Mouse (Mus musculus) lung, adult 2 months (tissue): Measurements from ENCODE around the gene Med27.

ENCODE experiments used
- CTCF ChIP-seq: fragments of 200-500 bp; IDR thresholded peaks from 2 replicates; pipeline ENCODE4 v1.5.1; 2011; ENCODE audit warnings: mild to moderate bottlenecking, low read length, control low read depth; ENCODE audit not compliant: insufficient read depth
- POLR2A ChIP-seq: fragments of 200-500 bp; IDR thresholded peaks from 2 replicates; pipeline ENCODE4 v1.6.1; 2011; ENCODE audit warnings: low read depth, mild to moderate bottlenecking, control low read depth, low read length, borderline replicate concordance; ENCODE audit errors: extremely low read depth

DNA sequence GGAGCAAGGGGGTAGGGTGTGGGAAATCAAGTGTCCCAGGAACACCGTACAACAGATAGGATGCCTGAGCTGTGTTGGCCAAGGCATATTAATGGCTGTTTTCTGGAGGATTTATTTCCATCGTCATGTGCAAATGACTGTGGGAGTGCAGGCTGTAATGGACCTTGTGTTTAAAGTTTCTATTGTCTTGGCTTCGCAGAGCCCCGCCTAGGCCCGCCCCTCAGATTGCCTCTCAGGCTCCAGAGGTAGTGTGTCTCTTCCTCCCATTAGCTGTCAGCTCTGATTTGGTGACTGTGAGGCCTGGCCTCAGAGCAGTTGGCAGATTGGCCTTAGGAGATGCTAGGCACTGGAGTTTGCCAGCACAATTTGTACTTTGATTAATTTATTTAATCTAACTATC lies 22.1 kb downstream of the Med27 start:
- TF ChIP-seq POLR2A = no peak
- TF ChIP-seq CTCF = no peak
